Mouse (Mus musculus): Measurements from ENCODE around the gene Sec24b. TPM values are rescaled to one million over a fixed set of nuclear protein-coding genes. Genes with fewer than 3 reads are reported as not detected.

Sec24b gene
- total and polyA plus RNA-seq, 3 experiments = 14.3 to 50.6 (median 31.2) TPM

DNA sequence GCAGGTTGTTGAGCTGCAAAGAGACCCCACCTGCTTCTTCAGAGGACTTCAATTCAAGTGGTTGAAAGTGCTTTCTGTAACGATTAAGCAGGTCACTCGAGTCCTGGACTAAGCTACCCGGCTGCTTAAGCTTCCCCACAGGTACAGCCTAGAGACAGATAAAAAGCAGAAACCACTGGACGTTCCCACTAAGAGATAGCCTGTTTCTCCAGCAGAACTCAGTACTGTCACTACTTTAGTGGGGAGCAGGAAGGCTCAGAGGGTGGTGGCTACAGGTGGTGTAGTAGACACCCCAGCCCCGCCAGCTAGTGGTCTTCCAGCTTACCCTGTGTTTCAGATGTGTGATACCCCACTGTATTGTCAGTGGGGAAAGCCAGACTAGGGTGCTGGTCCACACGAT is 19.3 kb upstream of the Sec24b start:
- H3K27ac ChIP-seq (ENCODE audit: insufficient read depth, low read depth) = no peak overlapping the region
- dilution Hi-C loops (cut with MboI; ENCODE audit: extremely low pct_ligation_motif_present, extremely low pct_unique_long_range_greater_than_20kb, low sequenced_read_pairs) (no loop called here), in situ Hi-C loops (cut with MboI; ENCODE audit: low pct_ligation_motif_present, low pct_unique_long_range_greater_than_20kb, low sequenced_read_pairs) (loop anchor here (25.0 kb wide), 1 partner anchor 507 kb away; no protein-coding TSS in a partner anchor)
- no peak for DNase-seq (ENCODE audit: extremely low read depth)
- H3K9me3 ChIP-seq (replicated peaks; ENCODE audit: low read length) = no peaks in the 10 kb centered on the region
- no peak overlapping the region for H3K9ac ChIP-seq (ENCODE audit: insufficient read depth, low read depth)
- no peaks in the 10 kb centered on the region for H3K79me2 ChIP-seq (replicated peaks; ENCODE audit: control insufficient read depth, extremely low read depth, insufficient read depth, poor library complexity, severe bottlenecking)
- TF ChIP-seq IRF4 (IDR thresholded peaks at IDR 0.05; ENCODE audit: low read depth, low read length) (no peak), HCFC1 (IDR thresholded peaks at IDR 0.05; ENCODE audit: low read depth, low read length) (no peak), JUN (IDR thresholded peaks at IDR 0.05; ENCODE audit: insufficient read depth, low read depth, low read length) (no peak), ELF1 (IDR thresholded peaks at IDR 0.05; ENCODE audit: low read depth, low read length) (no peak), E2F4 (IDR thresholded peaks at IDR 0.05; ENCODE audit: insufficient replicate concordance, low read depth, low read length) (no peak), RAD21 (IDR thresholded peaks at IDR 0.05; ENCODE audit: low read depth, low read length) (no peak), CHD2 (IDR thresholded peaks at IDR 0.05; ENCODE audit: low read length) (no peak), MAFK (IDR thresholded peaks at IDR 0.05; ENCODE audit: insufficient replicate concordance, low read length) (no peak), TBP (conservative IDR thresholded peaks at IDR 0.05; ENCODE audit: low read depth, low read length) (no peak)
- no peaks in the 10 kb centered on the region for H3K36me3 ChIP-seq (replicated peaks in 1 of 2; ENCODE audit: control insufficient read depth in 1 of 2, insufficient read depth in 1 of 2, low read length in 1 of 2)
- H3K4me3 ChIP-seq (replicated peaks in 1 of 3; ENCODE audit: low read depth in 2 of 3, low read length in 2 of 3, poor library complexity in 1 of 3) = no peak overlapping the region
- H3K27me3 ChIP-seq (replicated peaks) = no peaks in the 10 kb centered on the region
- H3K4me2 ChIP-seq (ENCODE audit: insufficient read depth, low read depth, poor library complexity, severe bottlenecking) = no peak overlapping the region
- H3K4me1 ChIP-seq (ENCODE audit: control insufficient read depth in 1 of 2, insufficient read depth in 2 of 2) = peaks cover 3 to 8% of the 10 kb centered on the region in 2 experiments; a peak in 2 of 4 replicates

DNA sequence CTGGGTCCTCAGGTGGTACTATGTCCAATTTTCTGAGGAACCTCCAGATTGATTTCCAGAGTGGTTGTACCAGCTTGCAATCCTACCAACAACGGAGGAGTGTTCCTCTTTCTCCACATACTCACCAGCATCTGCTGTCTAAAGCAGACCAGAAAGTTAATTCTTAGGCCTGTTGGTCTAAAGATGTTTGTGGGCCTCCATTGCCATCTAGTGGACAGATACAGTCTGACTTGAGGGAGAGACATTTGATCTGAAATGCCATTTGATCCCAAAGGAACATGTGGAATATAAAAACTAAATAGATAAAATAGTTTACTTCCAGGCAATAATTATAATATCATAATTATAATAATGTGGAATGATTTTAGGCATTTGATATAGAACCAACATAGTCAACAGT is 18.4 kb upstream of the Sec24b start:
- in situ Hi-C loops (cut with MboI; ENCODE audit: low pct_ligation_motif_present, low pct_unique_long_range_greater_than_20kb, low sequenced_read_pairs) = loop anchor here (25.0 kb wide), 1 partner anchor 508 kb away; no protein-coding TSS in a partner anchor
- H3K4me2 ChIP-seq (ENCODE audit: insufficient read depth, low read depth, poor library complexity, severe bottlenecking) = no peak overlapping the region
- no peaks in the 10 kb centered on the region for H3K36me3 ChIP-seq (replicated peaks in 1 of 2; ENCODE audit: control insufficient read depth in 1 of 2, insufficient read depth in 1 of 2, low read length in 1 of 2)
- TF ChIP-seq JUND (conservative IDR thresholded peaks at IDR 0.05; ENCODE audit: low read depth, low read length) = no peak
- TF ChIP-seq GABPA (IDR thresholded peaks at IDR 0.05; ENCODE audit: insufficient replicate concordance, low read depth, low read length) = no peak
- no peak for TF ChIP-seq UBTF (IDR thresholded peaks at IDR 0.05; ENCODE audit: low read depth, low read length)
- TF ChIP-seq IRF4 (IDR thresholded peaks at IDR 0.05; ENCODE audit: low read depth, low read length) = no peak
- peak; percentile 52 for TF ChIP-seq ZC3H11A (IDR thresholded peaks at IDR 0.05; ENCODE audit: low read depth, low read length)
- no peak for TF ChIP-seq RCOR1 (conservative IDR thresholded peaks at IDR 0.05; ENCODE audit: low read depth, low read length)
- peak; percentile 82 for TF ChIP-seq SMC3 (IDR thresholded peaks at IDR 0.05; ENCODE audit: low read depth, low read length)
- TF ChIP-seq RAD21 (IDR thresholded peaks at IDR 0.05; ENCODE audit: low read depth, low read length) = peak; percentile 89
- peak; percentile 31 to 88; a peak in 3 of 4 replicates for TF ChIP-seq CTCF (conservative IDR thresholded peaks at IDR 0.05 in 1 of 2, IDR thresholded peaks at IDR 0.05 in 1 of 2; ENCODE audit: low read depth in 2 of 2, low read length in 2 of 2)
- H3K27me3 ChIP-seq (replicated peaks) = no peaks in the 10 kb centered on the region
- dilution Hi-C loops (cut with MboI; ENCODE audit: extremely low pct_ligation_motif_present, extremely low pct_unique_long_range_greater_than_20kb, low sequenced_read_pairs) = no loop called here
- H3K9ac ChIP-seq (ENCODE audit: insufficient read depth, low read depth) = no peak overlapping the region
- no peak overlapping the region for H3K27ac ChIP-seq (ENCODE audit: insufficient read depth, low read depth)
- DNase-seq (ENCODE audit: extremely low read depth) = peak; percentile 71
- H3K9me3 ChIP-seq (replicated peaks; ENCODE audit: low read length) = no peaks in the 10 kb centered on the region
- H3K79me2 ChIP-seq (replicated peaks; ENCODE audit: control insufficient read depth, extremely low read depth, insufficient read depth, poor library complexity, severe bottlenecking) = no peaks in the 10 kb centered on the region
- peaks cover 5 to 15% of the 10 kb centered on the region in 2 experiments; a peak in 3 of 4 replicates for H3K4me1 ChIP-seq (ENCODE audit: control insufficient read depth in 1 of 2, insufficient read depth in 2 of 2)
- H3K4me3 ChIP-seq (replicated peaks in 1 of 3; ENCODE audit: low read depth in 2 of 3, low read length in 2 of 3, poor library complexity in 1 of 3) = no peak overlapping the region
